Comparison of ENCODE assay signal across 8 mouse cellular contexts in the genomic region with DNA sequence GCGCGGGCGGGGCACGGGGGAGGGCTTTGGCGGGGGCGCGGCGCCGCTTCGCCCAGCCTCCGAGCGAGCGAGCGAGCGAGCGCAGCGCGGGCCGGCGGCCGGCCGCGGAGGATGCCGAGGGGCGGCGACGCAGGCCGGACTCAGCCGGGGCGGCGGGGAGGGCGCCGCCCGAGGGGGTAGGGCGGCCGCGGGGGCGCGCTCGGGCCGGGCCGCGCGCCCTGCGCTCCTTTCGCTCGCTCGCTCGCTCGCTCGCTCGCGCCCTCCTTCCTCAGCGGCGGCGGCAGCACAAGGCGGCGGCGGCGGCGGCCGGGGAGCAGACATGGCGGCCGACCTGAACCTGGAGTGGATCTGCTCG. TPM values are rescaled to one million over a fixed set of nuclear protein-coding genes. Genes with fewer than 3 reads are reported as not detected.
DNase-seq lines count a peak whose midpoint lies in the region; ATAC-seq and TF ChIP-seq lines count a peak whose summit lies in the region.

Gene Plekha5, plus strand, starts transcription at position 209 of the 355 bp plus-strand sequence.

- H3K9ac ChIP-seq in heart, embryonic 11.5 days (ENCODE audit: low read depth, low read length): peak within 1 kb of the TSS; percentile 93
- peak within 1 kb of the TSS; percentile 99 for H3K9ac ChIP-seq in kidney, embryonic 16.5 days (replicated peaks; ENCODE audit: low read length)
- peak within 1 kb of the TSS; percentile 79 for H3K9ac ChIP-seq in liver, embryonic 12.5 days
- peak within 1 kb of the TSS; percentile 99 for H3K9ac ChIP-seq in stomach, postnatal 0 days (ENCODE audit: low read length)

- no peaks in the 10 kb centered on the region for H3K36me3 ChIP-seq in heart, embryonic 11.5 days (ENCODE audit: control insufficient read depth, insufficient read depth, low read length)
- H3K36me3 ChIP-seq in kidney, embryonic 16.5 days (ENCODE audit: insufficient read depth, low read length): 0 out of 2 replicates have a peak, but pooled peaks cover 5% of the 10 kb centered on the region
- peaks cover 7% of the 10 kb centered on the region for H3K36me3 ChIP-seq in liver, embryonic 12.5 days
- no peaks in the 10 kb centered on the region; the same call in 1 of the 2 replicates for H3K36me3 ChIP-seq in stomach, postnatal 0 days (ENCODE audit: control insufficient read depth, insufficient read depth, low read length)

- no peaks in the 10 kb centered on the region for H3K27me3 ChIP-seq in heart, embryonic 11.5 days (ENCODE audit: control insufficient read depth, insufficient read depth, low read length)
- no peaks in the 10 kb centered on the region for H3K27me3 ChIP-seq in kidney, embryonic 16.5 days (ENCODE audit: insufficient read depth, low read length)
- H3K27me3 ChIP-seq in liver, embryonic 12.5 days (replicated peaks): peaks cover 19% of the 10 kb centered on the region
- no peaks in the 10 kb centered on the region for H3K27me3 ChIP-seq in stomach, postnatal 0 days (ENCODE audit: control insufficient read depth, insufficient read depth, low read length)

- H3K4me3 ChIP-seq in heart, embryonic 11.5 days (ENCODE audit: low read depth, low read length): peak within 1 kb of the TSS; percentile 89
- H3K4me3 ChIP-seq in kidney, embryonic 16.5 days (ENCODE audit: low read length): peak within 1 kb of the TSS; percentile 95
- H3K4me3 ChIP-seq in liver, embryonic 12.5 days: peak within 1 kb of the TSS; percentile 80
- peak within 1 kb of the TSS; percentile 99 for H3K4me3 ChIP-seq in stomach, postnatal 0 days (ENCODE audit: low read depth, low read length)

- no peak for TF ChIP-seq EP300 in stomach, postnatal 0 days (optimal IDR thresholded peaks at IDR 0.05)

- H3K4me1 ChIP-seq in heart, embryonic 11.5 days (ENCODE audit: control insufficient read depth, insufficient read depth, low read length): peaks cover 8% of the 10 kb centered on the region; the same call in 1 of the 2 replicates
- peaks cover 9% of the 10 kb centered on the region for H3K4me1 ChIP-seq in kidney, embryonic 16.5 days (ENCODE audit: insufficient read depth, low read length)
- H3K4me1 ChIP-seq in liver, embryonic 12.5 days: peaks cover 13% of the 10 kb centered on the region
- no peaks in the 10 kb centered on the region for H3K4me1 ChIP-seq in stomach, postnatal 0 days (replicated peaks; ENCODE audit: control insufficient read depth, insufficient read depth)

- H3K4me2 ChIP-seq in heart, embryonic 11.5 days: peak within 1 kb of the TSS; percentile 91
- H3K4me2 ChIP-seq in kidney, embryonic 16.5 days (replicated peaks; ENCODE audit: low read depth, low read length): peak within 1 kb of the TSS; percentile 59
- H3K4me2 ChIP-seq in liver, embryonic 12.5 days: peak within 1 kb of the TSS; percentile 92
- H3K4me2 ChIP-seq in stomach, postnatal 0 days (replicated peaks; ENCODE audit: low read depth): peak within 1 kb of the TSS; percentile 78

- DNase-seq in 3134 (ENCODE audit: extremely low read depth, insufficient read length, low spot score): peak; percentile 74
- DNase-seq in ZHBTc4 (ENCODE audit: low read depth, low spot score): peak; percentile 82
- DNase-seq in embryo, embryonic 9.5 days (ENCODE audit: extremely low spot score): peak; percentile 81
- DNase-seq in naive thymus-derived CD4-positive, alpha-beta T cell, adult 2 months (ENCODE audit: low read depth): peak; percentile 71
- peak; percentile 81 for DNase-seq in stomach, postnatal 0 days (ENCODE audit: low spot score)

- under 1% methylated on average over 35 of the region's 65 CpGs for WGBS in heart, embryonic 11.5 days (ENCODE audit: insufficient replicate concordance)
- WGBS in kidney, embryonic 16.5 days: 0% methylated on average over 25 of the region's 65 CpGs
- WGBS in liver, embryonic 12.5 days (ENCODE audit: insufficient replicate concordance): under 1% methylated on average over 35 of the region's 65 CpGs
- 6% methylated on average over 29 of the region's 65 CpGs for WGBS in stomach, postnatal 0 days

- H3K9me3 ChIP-seq in heart, embryonic 11.5 days (replicated peaks; ENCODE audit: control insufficient read depth, low read length): no peaks in the 10 kb centered on the region
- peaks cover 6% of the 10 kb centered on the region for H3K9me3 ChIP-seq in kidney, embryonic 16.5 days (ENCODE audit: low read length)
- H3K9me3 ChIP-seq in liver, embryonic 12.5 days (replicated peaks): no peaks in the 10 kb centered on the region
- 0 out of 2 replicates have a peak, but pooled peaks cover 4% of the 10 kb centered on the region for H3K9me3 ChIP-seq in stomach, postnatal 0 days (ENCODE audit: control insufficient read depth, low read length)

- peak within 1 kb of the TSS; percentile 79 for H3K27ac ChIP-seq in heart, embryonic 11.5 days (ENCODE audit: low read depth, low read length)
- peak within 1 kb of the TSS; percentile 89 for H3K27ac ChIP-seq in kidney, embryonic 16.5 days (ENCODE audit: low read length)
- H3K27ac ChIP-seq in liver, embryonic 12.5 days: peak within 1 kb of the TSS; percentile 71
- H3K27ac ChIP-seq in stomach, postnatal 0 days (replicated peaks): peak within 1 kb of the TSS; percentile 98

- ATAC-seq in heart, embryonic 11.5 days (replicated peaks; ENCODE audit: insufficient number of reproducible peaks, low FRiP score, low TSS enrichment): peak; percentile 88
- peak; percentile 93 for ATAC-seq in kidney, embryonic 16.5 days (ENCODE audit: low FRiP score, low TSS enrichment)
- ATAC-seq in liver, embryonic 12.5 days: peak; percentile 87
- peak; percentile 93 for ATAC-seq in stomach, postnatal 0 days (ENCODE audit: low FRiP score, low TSS enrichment)

- 0 out of 2 replicates have a peak, but pooled peaks have one; percentile 45 for TF ChIP-seq CTCF in stomach, postnatal 0 days (IDR thresholded peaks at IDR 0.05; ENCODE audit: low read depth)

RNA-seq across cellular contexts. Expression of gene Plekha5, which starts in this region (rescaled TPM):
- polyA plus RNA-seq in heart, embryonic 11.5 days (2014; fragmentation: Nextera tagmentation; extraction: Ambion mirVana): 24.3 and 25.7 TPM in 2 replicates
- polyA plus RNA-seq in kidney, embryonic 16.5 days (2015; fragmentation: Nextera tagmentation; extraction: Ambion mirVana): 45.4 and 46.5 TPM in 2 replicates
- 12.4 and 12.8 TPM in 2 replicates for polyA plus RNA-seq in liver, embryonic 12.5 days (2016; fragmentation: Nextera tagmentation; extraction: Ambion mirVana)
- 23.1 and 24.2 TPM in 2 replicates for polyA plus RNA-seq in stomach, postnatal 0 days (2015; fragmentation: Nextera tagmentation; extraction: Ambion mirVana)

Comparison
In these comparisons a context has a peak if more than half of its experiments do, and no peak if none do; other contexts are left out.
1. Peak in every context shown above with its lines: DNase-seq, ATAC-seq, H3K4me3 ChIP-seq and H3K27ac ChIP-seq.